Mouse (Mus musculus): ENCODE measurements around the gene Gm20908.
"Not testable (repeated sequence)": the region's sequence is repeated elsewhere in the genome, so short reads cannot be mapped to it uniquely, and the experiment has no call there.

Gene Gm20908

GRCm38 (mm10) chrY:64472966-64473365 lies at the start of gene Gm20908:
Gm20908 (plus strand) TSS chrY:64473266.
- DNase-seq (ENCODE audit: low spot score), result not testable (repeated sequence)

Measured in ovary, postnatal 10 days (tissue).